Mouse (Mus musculus): Measurements from ENCODE around the gene Olfr114. TPM values are rescaled to one million over a fixed set of nuclear protein-coding genes. Genes with fewer than 3 reads are reported as not detected.

Olfr114 gene
- polyA plus RNA-seq, 1 experiment from 2014 or later = not detected

Other genes with a start within 250 kb of the Olfr114 start
- not detected in 2 replicates for gene Olfr104-ps, start 233.2 kb downstream of the Olfr114 start, polyA plus RNA-seq (2014; fragmentation: Nextera tagmentation; extraction: Ambion mirVana)
- gene Olfr105-ps, start 213.7 kb downstream of the Olfr114 start, polyA plus RNA-seq (2014; fragmentation: Nextera tagmentation; extraction: Ambion mirVana) = not detected in 2 replicates
- gene Olfr106-ps, start 202.3 kb downstream of the Olfr114 start, polyA plus RNA-seq (2014; fragmentation: Nextera tagmentation; extraction: Ambion mirVana) = not detected in 2 replicates
- not detected in 2 replicates for gene Olfr107, start 193.5 kb downstream of the Olfr114 start, polyA plus RNA-seq (2014; fragmentation: Nextera tagmentation; extraction: Ambion mirVana)
- gene Olfr108, start 147.3 kb downstream of the Olfr114 start, polyA plus RNA-seq (2014; fragmentation: Nextera tagmentation; extraction: Ambion mirVana) = not detected in 2 replicates
- gene Olfr109, start 133.8 kb downstream of the Olfr114 start, polyA plus RNA-seq (2014; fragmentation: Nextera tagmentation; extraction: Ambion mirVana) = not detected in 2 replicates
- not detected in 2 replicates for gene H2-M2, start 109.2 kb downstream of the Olfr114 start, polyA plus RNA-seq (2014; fragmentation: Nextera tagmentation; extraction: Ambion mirVana)
- gene Olfr110, start 100.3 kb downstream of the Olfr114 start, polyA plus RNA-seq (2014; fragmentation: Nextera tagmentation; extraction: Ambion mirVana) = not detected in 2 replicates
- gene Olfr111, start 84.7 kb downstream of the Olfr114 start, polyA plus RNA-seq (2014; fragmentation: Nextera tagmentation; extraction: Ambion mirVana) = not detected in 2 replicates
- not detected in 2 replicates for gene Olfr112, start 23.3 kb downstream of the Olfr114 start, polyA plus RNA-seq (2014; fragmentation: Nextera tagmentation; extraction: Ambion mirVana)
- gene Olfr113, start 15.1 kb downstream of the Olfr114 start, polyA plus RNA-seq (2014; fragmentation: Nextera tagmentation; extraction: Ambion mirVana) = not detected in 2 replicates
- not detected in 2 replicates for gene Olfr115, start 34.4 kb upstream of the Olfr114 start, polyA plus RNA-seq (2014; fragmentation: Nextera tagmentation; extraction: Ambion mirVana)
- gene Olfr116, start 34.5 kb upstream of the Olfr114 start, polyA plus RNA-seq (2014; fragmentation: Nextera tagmentation; extraction: Ambion mirVana) = not detected in 2 replicates
- not detected in 2 replicates for gene Olfr117, start 71.0 kb upstream of the Olfr114 start, polyA plus RNA-seq (2014; fragmentation: Nextera tagmentation; extraction: Ambion mirVana)
- not detected in 2 replicates for gene Olfr118, start 74.2 kb upstream of the Olfr114 start, polyA plus RNA-seq (2014; fragmentation: Nextera tagmentation; extraction: Ambion mirVana)
- gene Olfr119, start 103.8 kb upstream of the Olfr114 start, polyA plus RNA-seq (2014; fragmentation: Nextera tagmentation; extraction: Ambion mirVana) = not detected in 2 replicates
- gene Olfr120, start 129.1 kb upstream of the Olfr114 start, polyA plus RNA-seq (2014; fragmentation: Nextera tagmentation; extraction: Ambion mirVana) = not detected in 2 replicates
- gene Olfr121, start 156.1 kb upstream of the Olfr114 start, polyA plus RNA-seq (2014; fragmentation: Nextera tagmentation; extraction: Ambion mirVana) = not detected in 2 replicates
- not detected in 2 replicates for gene Olfr122, start 175.9 kb upstream of the Olfr114 start, polyA plus RNA-seq (2014; fragmentation: Nextera tagmentation; extraction: Ambion mirVana)
- not detected in 2 replicates for gene Olfr123, start 200.8 kb upstream of the Olfr114 start, polyA plus RNA-seq (2014; fragmentation: Nextera tagmentation; extraction: Ambion mirVana)
- gene Olfr124, start 207.1 kb upstream of the Olfr114 start, polyA plus RNA-seq (2014; fragmentation: Nextera tagmentation; extraction: Ambion mirVana) = not detected in 2 replicates
- not detected in 2 replicates for gene Olfr125, start 240.2 kb upstream of the Olfr114 start, polyA plus RNA-seq (2014; fragmentation: Nextera tagmentation; extraction: Ambion mirVana)

All from stomach, embryonic 14.5 days (tissue).